Mouse (Mus musculus) stomach, postnatal 0 days (tissue): Measurements from ENCODE around the gene Radil.

ENCODE experiments used
- CTCF ChIP-seq: IDR thresholded peaks from 2 replicates; pipeline ENCODE4 v1.5.1; 2016; ENCODE audit warnings: antibody characterized with exemption, low read depth, mild to moderate bottlenecking, moderate library complexity
- EP300 ChIP-seq: optimal IDR thresholded peaks from 2 replicates; pipeline ENCODE3; 2016; ENCODE audit warnings: antibody characterized with exemption

DNA sequence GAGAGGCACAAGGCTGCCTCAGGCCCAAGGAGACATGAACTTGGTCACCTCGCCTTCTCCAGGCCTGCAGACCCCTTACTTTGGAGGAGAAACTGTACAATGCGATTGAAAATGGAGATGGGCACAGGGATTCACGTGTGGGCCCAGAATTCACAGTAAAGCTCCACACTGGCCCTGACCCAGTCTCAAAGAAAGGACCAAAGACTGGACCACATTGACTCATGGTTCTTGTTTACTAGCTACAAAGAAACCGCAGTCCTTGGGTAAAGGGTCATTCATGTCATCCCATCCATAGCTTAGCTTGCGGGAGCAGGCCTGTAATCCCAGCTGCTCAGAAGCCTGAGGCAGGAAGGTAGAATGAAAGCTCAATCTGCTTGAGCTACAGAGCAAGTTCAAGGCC is 67.3 kb downstream of the Radil start:
- no peak for TF ChIP-seq EP300
- no peak for TF ChIP-seq CTCF
